ENCODE assay signal across 13 mouse cellular contexts in genomic region chr7:119985279-119985912, GRCm38 (mm10).
DNase-seq lines count a peak whose midpoint lies in the region; ATAC-seq and TF ChIP-seq lines count a peak whose summit lies in the region.
"Had no signal": no experiment of that assay in that cellular context is flagged by ENCODE, and none has a peak within 500 bp of the region (broad histone marks: within the 10 kb centered on the region; RNA-seq: fewer than 3 reads in every experiment).

No protein-coding gene starts in this region.

- H3K27me3 ChIP-seq in forebrain, embryonic 14.5 days (replicated peaks; ENCODE audit: control insufficient read depth, insufficient read depth, low read length), result no peaks in the 10 kb centered on the region
- no peaks in the 10 kb centered on the region for H3K27me3 ChIP-seq in forebrain, embryonic 10.5 days (ENCODE audit: poor library complexity, severe bottlenecking)
- H3K27me3 ChIP-seq in midbrain, postnatal 0 days (ENCODE audit: insufficient read depth, low read length), result no peaks in the 10 kb centered on the region
- no peaks in the 10 kb centered on the region for H3K27me3 ChIP-seq in midbrain, embryonic 14.5 days (ENCODE audit: control insufficient read depth, insufficient read depth, low read length)
- H3K27me3 ChIP-seq in heart, postnatal 0 days (ENCODE audit: control insufficient read depth, insufficient read depth, low read length), result no peaks in the 10 kb centered on the region
- H3K27me3 ChIP-seq in hindbrain, postnatal 0 days (ENCODE audit: insufficient read depth, low read length), result no peaks in the 10 kb centered on the region
- H3K27me3 ChIP-seq: limb, embryonic 13.5 days; lung, embryonic 15.5 days; midbrain, embryonic 15.5 days had no signal

- no peaks in the 10 kb centered on the region for H3K9me3 ChIP-seq in forebrain, embryonic 14.5 days (replicated peaks; ENCODE audit: control insufficient read depth, low read length)
- no peaks in the 10 kb centered on the region for H3K9me3 ChIP-seq in forebrain, embryonic 10.5 days
- H3K9me3 ChIP-seq in midbrain, postnatal 0 days (ENCODE audit: low read length), result no peaks in the 10 kb centered on the region
- no peaks in the 10 kb centered on the region for H3K9me3 ChIP-seq in midbrain, embryonic 14.5 days (ENCODE audit: control insufficient read depth, low read length)
- H3K9me3 ChIP-seq in heart, postnatal 0 days (replicated peaks; ENCODE audit: control insufficient read depth, low read length), result no peaks in the 10 kb centered on the region
- H3K9me3 ChIP-seq in hindbrain, postnatal 0 days (ENCODE audit: low read length), result no peaks in the 10 kb centered on the region
- H3K9me3 ChIP-seq: limb, embryonic 13.5 days; lung, embryonic 15.5 days; midbrain, embryonic 15.5 days had no signal

- H3K27ac ChIP-seq in forebrain, embryonic 14.5 days (ENCODE audit: low read depth, low read length), result 0 out of 2 replicates have a peak overlapping the region, but pooled peaks have one; percentile 34
- H3K27ac ChIP-seq in forebrain, embryonic 10.5 days, result no peak overlapping the region
- no peak overlapping the region for H3K27ac ChIP-seq in midbrain, postnatal 0 days (ENCODE audit: low read depth, low read length)
- no peak overlapping the region for H3K27ac ChIP-seq in midbrain, embryonic 14.5 days (replicated peaks; ENCODE audit: low read depth, low read length)
- peak overlapping the region; percentile 38; the same call in 1 of the 2 replicates for H3K27ac ChIP-seq in heart, postnatal 0 days (ENCODE audit: low read depth)
- no peak overlapping the region for H3K27ac ChIP-seq in hindbrain, postnatal 0 days
- H3K27ac ChIP-seq: limb, embryonic 13.5 days; lung, embryonic 15.5 days; midbrain, embryonic 15.5 days had no signal

- DNase-seq in forebrain, embryonic 14.5 days (ENCODE audit: low spot score), result peak; percentile 51
- DNase-seq in forebrain, embryonic 10.5 days (ENCODE audit: extremely low spot score, low spot score), result no peak
- DNase-seq in midbrain, postnatal 0 days (ENCODE audit: low spot score), result peak; percentile 9
- no peak for DNase-seq in midbrain, embryonic 14.5 days
- DNase-seq in heart, postnatal 0 days (ENCODE audit: low spot score), result peak; percentile 47
- peak; percentile 34 for DNase-seq in skeletal muscle tissue, adult 2 months (ENCODE audit: low read depth, low spot score)
- DNase-seq in hindbrain, postnatal 0 days (ENCODE audit: low spot score), result no peak
- DNase-seq: adrenal gland, postnatal 25 days had no signal

- no peak for TF ChIP-seq CTCF in midbrain, postnatal 0 days (IDR thresholded peaks at IDR 0.05)
- TF ChIP-seq CTCF in heart, postnatal 0 days (IDR thresholded peaks at IDR 0.05; ENCODE audit: low read depth), result no peak
- TF ChIP-seq CTCF in hindbrain, postnatal 0 days (IDR thresholded peaks at IDR 0.05; ENCODE audit: low read depth), result no peak

- TF ChIP-seq EP300 in heart, postnatal 0 days (IDR thresholded peaks at IDR 0.05; ENCODE audit: low read depth), result no peak

- H3K4me3 ChIP-seq in forebrain, embryonic 14.5 days (ENCODE audit: low read depth, low read length), result no peak overlapping the region
- H3K4me3 ChIP-seq in forebrain, embryonic 10.5 days, result no peak overlapping the region
- H3K4me3 ChIP-seq in midbrain, postnatal 0 days (ENCODE audit: low read depth, low read length), result no peak overlapping the region
- H3K4me3 ChIP-seq in midbrain, embryonic 14.5 days (replicated peaks; ENCODE audit: low read depth, low read length), result no peak overlapping the region
- no peak overlapping the region for H3K4me3 ChIP-seq in heart, postnatal 0 days (ENCODE audit: low read depth, low read length)
- no peak overlapping the region for H3K4me3 ChIP-seq in hindbrain, postnatal 0 days (ENCODE audit: low read length)
- H3K4me3 ChIP-seq: erythroblast, embryonic 14.5 days; limb, embryonic 13.5 days; lung, embryonic 15.5 days; midbrain, embryonic 15.5 days had no signal

- H3K4me2 ChIP-seq in forebrain, embryonic 14.5 days (ENCODE audit: low read length), result no peak overlapping the region
- no peak overlapping the region for H3K4me2 ChIP-seq in midbrain, postnatal 0 days (ENCODE audit: low read depth, low read length, poor library complexity, severe bottlenecking)
- no peak overlapping the region for H3K4me2 ChIP-seq in midbrain, embryonic 14.5 days (ENCODE audit: low read length)
- H3K4me2 ChIP-seq in heart, postnatal 0 days (ENCODE audit: low read depth, low read length), result no peak overlapping the region
- no peak overlapping the region for H3K4me2 ChIP-seq in hindbrain, postnatal 0 days (ENCODE audit: low read depth, low read length)
- H3K4me2 ChIP-seq: limb, embryonic 13.5 days; lung, embryonic 15.5 days; midbrain, embryonic 15.5 days had no signal

- no peak for ATAC-seq in forebrain, embryonic 14.5 days
- no peak for ATAC-seq in midbrain, postnatal 0 days (ENCODE audit: low FRiP score)
- no peak for ATAC-seq in midbrain, embryonic 14.5 days (ENCODE audit: low FRiP score, low TSS enrichment)
- peak; percentile 27; the same call in 1 of the 2 replicates for ATAC-seq in heart, postnatal 0 days (ENCODE audit: insufficient read depth, low read depth)
- ATAC-seq in activated CD4-positive, CD25-positive, alpha-beta regulatory T cell, adult 4 months, result no peak
- no peak for ATAC-seq in hindbrain, postnatal 0 days
- ATAC-seq: midbrain, embryonic 15.5 days had no signal

- 55% methylated on average over 3 of the region's 3 CpGs for WGBS in forebrain, embryonic 14.5 days
- WGBS in forebrain, embryonic 10.5 days, result 85% methylated on average over 3 of the region's 3 CpGs
- 64% methylated on average over 3 of the region's 3 CpGs for WGBS in midbrain, postnatal 0 days
- 77% methylated on average over 3 of the region's 3 CpGs for WGBS in midbrain, embryonic 14.5 days
- WGBS in heart, postnatal 0 days, result 39% methylated on average over 3 of the region's 3 CpGs
- 52% methylated on average over 3 of the region's 3 CpGs for WGBS in hindbrain, postnatal 0 days

- no peaks in the 10 kb centered on the region for H3K4me1 ChIP-seq in forebrain, embryonic 14.5 days (ENCODE audit: control insufficient read depth, insufficient read depth, low read length)
- no peaks in the 10 kb centered on the region for H3K4me1 ChIP-seq in forebrain, embryonic 10.5 days
- H3K4me1 ChIP-seq in midbrain, postnatal 0 days (ENCODE audit: insufficient read depth, low read length), result no peaks in the 10 kb centered on the region
- no peaks in the 10 kb centered on the region for H3K4me1 ChIP-seq in midbrain, embryonic 14.5 days (ENCODE audit: control insufficient read depth, insufficient read depth, low read length)
- H3K4me1 ChIP-seq in heart, postnatal 0 days (ENCODE audit: control insufficient read depth, insufficient read depth), result no peaks in the 10 kb centered on the region
- no peaks in the 10 kb centered on the region for H3K4me1 ChIP-seq in hindbrain, postnatal 0 days (ENCODE audit: insufficient read depth, low read length)
- H3K4me1 ChIP-seq: limb, embryonic 13.5 days; lung, embryonic 15.5 days; midbrain, embryonic 15.5 days had no signal

- H3K36me3 ChIP-seq in forebrain, embryonic 14.5 days (ENCODE audit: control insufficient read depth, insufficient read depth, low read length), result no peaks in the 10 kb centered on the region
- no peaks in the 10 kb centered on the region for H3K36me3 ChIP-seq in forebrain, embryonic 10.5 days (replicated peaks)
- no peaks in the 10 kb centered on the region for H3K36me3 ChIP-seq in midbrain, postnatal 0 days (ENCODE audit: insufficient read depth, low read length)
- no peaks in the 10 kb centered on the region for H3K36me3 ChIP-seq in midbrain, embryonic 14.5 days (ENCODE audit: control insufficient read depth, insufficient read depth, low read length)
- no peaks in the 10 kb centered on the region for H3K36me3 ChIP-seq in heart, postnatal 0 days (replicated peaks; ENCODE audit: control insufficient read depth, insufficient read depth, low read length)
- no peaks in the 10 kb centered on the region for H3K36me3 ChIP-seq in hindbrain, postnatal 0 days (ENCODE audit: insufficient read depth, low read length)
- H3K36me3 ChIP-seq: limb, embryonic 13.5 days; lung, embryonic 15.5 days; midbrain, embryonic 15.5 days had no signal

- H3K9ac ChIP-seq in forebrain, embryonic 14.5 days (ENCODE audit: low read length), result no peak overlapping the region
- H3K9ac ChIP-seq in midbrain, postnatal 0 days (replicated peaks; ENCODE audit: low read length, poor library complexity, severe bottlenecking), result no peak overlapping the region
- H3K9ac ChIP-seq in midbrain, embryonic 14.5 days (replicated peaks; ENCODE audit: low read length), result no peak overlapping the region
- H3K9ac ChIP-seq in heart, postnatal 0 days (replicated peaks; ENCODE audit: low read depth, low read length), result no peak overlapping the region
- no peak overlapping the region for H3K9ac ChIP-seq in hindbrain, postnatal 0 days (replicated peaks; ENCODE audit: low read length)
- H3K9ac ChIP-seq: limb, embryonic 13.5 days; lung, embryonic 15.5 days; midbrain, embryonic 15.5 days had no signal

Comparison
In these comparisons a context has a peak if more than half of its experiments do, and no peak if none do; other contexts are left out.
1. DNase-seq: peak in forebrain, embryonic 14.5 days (single experiment), midbrain, postnatal 0 days (single experiment), heart, postnatal 0 days (single experiment) and skeletal muscle tissue, adult 2 months (single experiment); none in forebrain, embryonic 10.5 days (single experiment), midbrain, embryonic 14.5 days (single experiment) and hindbrain, postnatal 0 days (single experiment).
2. H3K27ac ChIP-seq: peak in forebrain, embryonic 14.5 days (single experiment) and heart, postnatal 0 days (single experiment); none in forebrain, embryonic 10.5 days (single experiment), midbrain, postnatal 0 days (single experiment), midbrain, embryonic 14.5 days (single experiment) and hindbrain, postnatal 0 days (single experiment).